Mouse (Mus musculus) thymus, postnatal 36 days (tissue): ENCODE results near the gene Zfp800.

Experiments used
- DNase-seq, 2 experiments: peaks; one replicate each; pipeline ENCODE4 v3.0.0; 2022; ENCODE audit warnings: mixed read lengths in 2 of 2

The Zfp800 gene

GRCm38 (mm10) chr6:28397681-28398203 is at the start of gene Zfp800:
Gene Zfp800, minus strand, starts transcription at chr6:28398005.
- peak; percentile 25 to 39 for DNase-seq

- DNase-seq, result no peak
These were observed 33.7 kb upstream of the Zfp800 start for GRCm38 (mm10) chr6:28431538-28431855.

GRCm38 (mm10) chr6:28430795-28431537 is 33.2 kb upstream of the Zfp800 start:
- no peak for DNase-seq

GRCm38 (mm10) chr6:28429870-28430269 is 32.1 kb upstream of the Zfp800 start:
- DNase-seq, result no peak

GRCm38 (mm10) chr6:28428290-28428689 is 30.5 kb upstream of the Zfp800 start, which contains the start of gene Gcc1:
Gene Gcc1, minus strand, starts transcription at chr6:28428390.
- DNase-seq, result no peak

- DNase-seq, result peak; percentile 63 to 76
These were observed 29.5 kb upstream of the Zfp800 start, which contains the start of gene Fscn3 for GRCm38 (mm10) chr6:28427096-28427839. Gene Fscn3, plus strand, starts transcription at chr6:28427789.

- DNase-seq, result no peak
These were observed 27.2 kb upstream of the Zfp800 start for GRCm38 (mm10) chr6:28425019-28425418.

GRCm38 (mm10) chr6:28423767-28424695 is 26.2 kb upstream of the Zfp800 start:
- DNase-seq, result peak; percentile 66 to 73

GRCm38 (mm10) chr6:28423313-28423712 is 25.5 kb upstream of the Zfp800 start, which contains the start of gene Arf5:
Gene Arf5, plus strand, starts transcription at chr6:28423560.
- peak; percentile 95 to 97 for DNase-seq

GRCm38 (mm10) chr6:28422651-28423290 is 25.0 kb upstream of the Zfp800 start:
- no peak for DNase-seq

- peak; percentile 96 to 97 for DNase-seq
These were observed 23.7 kb upstream of the Zfp800 start for GRCm38 (mm10) chr6:28421469-28422000.

- no peak for DNase-seq
These were observed 23.1 kb upstream of the Zfp800 start for GRCm38 (mm10) chr6:28420865-28421264.

- DNase-seq, result no peak
These were observed 22.6 kb upstream of the Zfp800 start for GRCm38 (mm10) chr6:28420361-28420760.

- no peak for DNase-seq
These were observed 21.9 kb upstream of the Zfp800 start for GRCm38 (mm10) chr6:28419673-28420072.

GRCm38 (mm10) chr6:28418449-28418848 is 20.6 kb upstream of the Zfp800 start:
- no peak for DNase-seq

GRCm38 (mm10) chr6:28416981-28417380 is 19.2 kb upstream of the Zfp800 start:
- DNase-seq, result no peak

- DNase-seq, result no peak
These were observed 13.4 kb upstream of the Zfp800 start for GRCm38 (mm10) chr6:28411236-28411635.

- DNase-seq, result peak in 1 of 2 experiments; percentile 27
These were observed 12.2 kb upstream of the Zfp800 start for GRCm38 (mm10) chr6:28410053-28410452.

GRCm38 (mm10) chr6:28399791-28400190 is 2.0 kb upstream of the Zfp800 start:
- no peak for DNase-seq

- DNase-seq, result no peak
These were observed 921 bp upstream of the Zfp800 start for GRCm38 (mm10) chr6:28398726-28399125.

GRCm38 (mm10) chr6:28396853-28397457 is 850 bp downstream of the Zfp800 start:
- no peak for DNase-seq
